Mouse (Mus musculus): Measurements from ENCODE around the gene Phc2. TPM values are rescaled to one million over a fixed set of nuclear protein-coding genes. Genes with fewer than 3 reads are reported as not detected.

The Phc2 gene
- polyA plus RNA-seq, 1 experiment, result 100 TPM

DNA sequence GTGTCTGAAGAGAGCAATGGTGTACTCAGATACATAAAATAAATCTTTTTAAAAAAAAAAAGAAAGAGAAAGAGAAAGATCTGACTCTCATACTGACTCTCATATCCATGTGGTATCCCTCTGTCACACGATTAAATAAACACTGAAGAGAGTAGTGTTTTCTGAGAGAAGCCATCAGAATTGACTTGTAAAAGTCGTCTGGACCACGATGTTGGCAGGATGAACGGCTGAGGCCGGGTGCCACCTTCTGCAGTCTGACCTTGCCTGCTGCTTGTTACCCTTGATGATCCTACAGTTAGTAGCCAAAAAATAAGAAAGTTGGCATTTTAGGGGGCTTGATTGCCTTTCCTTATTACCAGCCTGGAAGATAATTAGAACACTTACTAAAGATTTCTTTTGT lies 78.3 kb downstream of the Phc2 start:
- no peaks in the 10 kb centered on the region for H3K27me3 ChIP-seq (ENCODE audit: control insufficient read depth, insufficient read depth, insufficient read length)
- TF ChIP-seq POLR2AphosphoS2 (IDR thresholded peaks at IDR 0.05; ENCODE audit: insufficient read length, low read depth), result no peak
- no peak for TF ChIP-seq TCF3 (IDR thresholded peaks at IDR 0.05; ENCODE audit: insufficient read length, low read depth)
- TF ChIP-seq E2F4 (IDR thresholded peaks at IDR 0.05; ENCODE audit: insufficient read depth), result no peak
- no peak for TF ChIP-seq CEBPB (IDR thresholded peaks at IDR 0.05; ENCODE audit: insufficient read depth, poor library complexity, severe bottlenecking)
- no peak for TF ChIP-seq POLR2A (IDR thresholded peaks at IDR 0.05; ENCODE audit: insufficient read length, low read depth)
- TF ChIP-seq USF1 (IDR thresholded peaks at IDR 0.05; ENCODE audit: low read depth), result no peak
- no peak for TF ChIP-seq MAX (IDR thresholded peaks at IDR 0.05; ENCODE audit: low read depth)
- no peak for TF ChIP-seq TCF12 (IDR thresholded peaks at IDR 0.05; ENCODE audit: insufficient read depth, poor library complexity, severe bottlenecking)
- H3K4me3 ChIP-seq, result no peak overlapping the region
- peaks cover 100% of the 10 kb centered on the region for H3K79me2 ChIP-seq (ENCODE audit: control insufficient read depth, insufficient read depth)
- no peak overlapping the region for H3ac ChIP-seq (ENCODE audit: control insufficient read depth, insufficient read length)
- H3K4me2 ChIP-seq (ENCODE audit: low read depth), result peak overlapping the region; percentile 50
- H3K36me3 ChIP-seq (ENCODE audit: control insufficient read depth, insufficient read depth), result no peaks in the 10 kb centered on the region

GRCm38 (mm10) chr4:128733496-128733895 lies 79.0 kb downstream of the Phc2 start:
- H3K4me2 ChIP-seq (ENCODE audit: low read depth), result peak overlapping the region; percentile 50
- H3K27me3 ChIP-seq (ENCODE audit: control insufficient read depth, insufficient read depth, insufficient read length), result no peaks in the 10 kb centered on the region
- H3K4me3 ChIP-seq, result no peak overlapping the region
- H3K79me2 ChIP-seq (ENCODE audit: control insufficient read depth, insufficient read depth), result peaks cover 100% of the 10 kb centered on the region
- no peaks in the 10 kb centered on the region for H3K36me3 ChIP-seq (ENCODE audit: control insufficient read depth, insufficient read depth)
- no peak overlapping the region for H3ac ChIP-seq (ENCODE audit: control insufficient read depth, insufficient read length)
- TF ChIP-seq CEBPB (IDR thresholded peaks at IDR 0.05; ENCODE audit: insufficient read depth, poor library complexity, severe bottlenecking) (no peak), E2F4 (IDR thresholded peaks at IDR 0.05; ENCODE audit: insufficient read depth) (no peak), POLR2AphosphoS2 (IDR thresholded peaks at IDR 0.05; ENCODE audit: insufficient read length, low read depth) (peak; percentile 33)

DNA sequence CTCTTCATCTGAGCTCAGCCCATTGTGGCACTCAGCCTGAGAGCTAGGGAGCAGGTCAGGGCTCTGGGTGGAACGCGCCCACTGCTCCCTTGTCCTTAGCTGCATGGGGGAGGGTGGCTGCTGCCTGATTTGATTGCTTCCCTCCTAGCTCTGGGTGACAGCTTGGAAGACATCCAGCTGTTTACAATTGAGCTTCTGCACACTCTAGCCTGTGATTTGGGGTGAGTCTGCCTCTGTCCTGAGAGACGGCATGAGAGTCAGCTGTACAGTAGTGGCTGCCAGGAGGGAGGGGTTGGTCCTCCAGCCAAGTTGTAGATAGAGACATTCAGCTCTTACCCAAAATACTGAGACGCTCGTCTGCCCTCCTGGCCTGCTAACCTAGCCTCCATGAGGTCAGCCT lies 79.7 kb downstream of the Phc2 start:
- Histone ChIP-seq H3K4me2 (ENCODE audit: low read depth) (peak overlapping the region; percentile 50), H3K79me2 (ENCODE audit: control insufficient read depth, insufficient read depth) (peaks cover 100% of the 10 kb centered on the region), H3K27me3 (ENCODE audit: control insufficient read depth, insufficient read depth, insufficient read length) (no peaks in the 10 kb centered on the region), H3K4me3 (no peak overlapping the region), H3K36me3 (ENCODE audit: control insufficient read depth, insufficient read depth) (no peaks in the 10 kb centered on the region), H3ac (ENCODE audit: control insufficient read depth, insufficient read length) (no peak overlapping the region)
- TF ChIP-seq REST (IDR thresholded peaks at IDR 0.05; ENCODE audit: insufficient read depth, insufficient read length), result no peak
- peak in 1 of 3 experiments; percentile 7 for TF ChIP-seq MYOG (IDR thresholded peaks at IDR 0.05; ENCODE audit: control insufficient read depth in 1 of 3, insufficient read depth in 1 of 3, insufficient read length in 2 of 3, low read depth in 2 of 3)
- TF ChIP-seq TCF3 (IDR thresholded peaks at IDR 0.05; ENCODE audit: insufficient read length, low read depth), result no peak
- TF ChIP-seq TCF12 (IDR thresholded peaks at IDR 0.05; ENCODE audit: insufficient read depth, poor library complexity, severe bottlenecking), result no peak
- peak in 1 of 3 experiments; percentile 4 for TF ChIP-seq MYOD1 (IDR thresholded peaks at IDR 0.05; ENCODE audit: control insufficient read depth in 1 of 3, insufficient read length in 2 of 3, low read depth in 2 of 3)
- no peak for TF ChIP-seq MAX (IDR thresholded peaks at IDR 0.05; ENCODE audit: low read depth)
- TF ChIP-seq E2F4 (IDR thresholded peaks at IDR 0.05; ENCODE audit: insufficient read depth), result no peak
- TF ChIP-seq CEBPB (IDR thresholded peaks at IDR 0.05; ENCODE audit: insufficient read depth, poor library complexity, severe bottlenecking), result no peak
- TF ChIP-seq POLR2AphosphoS2 (IDR thresholded peaks at IDR 0.05; ENCODE audit: insufficient read length, low read depth), result no peak
- TF ChIP-seq POLR2A (IDR thresholded peaks at IDR 0.05; ENCODE audit: insufficient read length, low read depth), result no peak
- TF ChIP-seq SRF (IDR thresholded peaks at IDR 0.05; ENCODE audit: control insufficient read depth, insufficient read length, low read depth), result no peak

DNA sequence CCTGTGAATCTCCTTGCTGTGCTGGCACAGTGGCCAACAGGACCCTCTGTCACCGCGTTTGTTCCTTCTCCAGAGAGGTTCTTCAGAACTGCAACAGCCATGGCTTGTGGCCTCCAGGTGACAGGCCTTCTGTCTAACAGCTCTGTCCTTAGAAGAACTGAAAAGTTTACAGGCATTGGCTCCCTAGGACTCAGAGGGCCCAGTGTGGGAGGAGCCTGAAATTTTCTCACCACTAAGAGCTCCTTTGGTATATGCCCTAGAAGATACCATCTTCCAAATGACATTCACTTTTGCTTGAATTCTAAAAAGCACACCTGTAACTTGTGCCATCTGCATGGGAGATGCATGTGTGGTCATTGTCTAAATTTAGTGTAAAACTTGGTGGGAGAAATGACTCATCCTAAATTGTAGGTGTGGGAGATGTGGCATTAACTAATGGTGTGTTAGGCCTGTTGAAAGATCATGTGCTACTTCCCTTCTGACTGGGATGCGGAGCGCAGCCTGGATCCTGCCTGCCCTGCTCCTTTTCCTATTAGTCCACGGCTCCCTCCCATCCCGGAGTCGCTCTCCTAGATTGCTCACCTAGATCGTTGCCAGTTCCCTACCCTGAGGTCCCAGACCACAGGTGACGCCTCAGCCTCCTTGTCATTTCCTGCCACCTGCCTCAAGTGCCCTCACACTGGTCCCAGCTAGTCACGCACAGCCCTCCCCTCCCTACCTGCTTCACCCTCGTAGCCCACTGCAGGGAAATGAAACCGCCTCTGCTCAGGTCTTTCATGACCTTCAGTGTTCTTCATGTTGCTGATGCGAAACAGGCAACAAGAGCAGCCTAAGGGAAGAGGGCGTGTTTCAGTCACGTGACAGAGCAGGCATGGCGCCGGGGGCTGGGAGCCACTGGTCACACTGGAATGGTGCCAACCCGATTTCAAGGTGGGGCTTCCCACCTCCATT lies 80.5 kb downstream of the Phc2 start:
- Histone ChIP-seq H3K4me3 (no peak overlapping the region), H3K79me2 (ENCODE audit: control insufficient read depth, insufficient read depth) (peaks cover 100% of the 10 kb centered on the region), H3K4me2 (ENCODE audit: low read depth) (peak overlapping the region; percentile 50), H3ac (ENCODE audit: control insufficient read depth, insufficient read length) (no peak overlapping the region), H3K36me3 (ENCODE audit: control insufficient read depth, insufficient read depth) (no peaks in the 10 kb centered on the region), H3K27me3 (ENCODE audit: control insufficient read depth, insufficient read depth, insufficient read length) (no peaks in the 10 kb centered on the region)
- TF ChIP-seq REST (IDR thresholded peaks at IDR 0.05; ENCODE audit: insufficient read depth, insufficient read length) (no peak), USF1 (IDR thresholded peaks at IDR 0.05; ENCODE audit: low read depth) (peak; percentile 56), MYOD1 (IDR thresholded peaks at IDR 0.05; ENCODE audit: control insufficient read depth in 1 of 3, insufficient read length in 2 of 3, low read depth in 2 of 3) (peak in 1 of 3 experiments; percentile 38)

GRCm38 (mm10) chr4:128737137-128737589 lies 82.7 kb downstream of the Phc2 start:
- no peaks in the 10 kb centered on the region for H3K27me3 ChIP-seq (ENCODE audit: control insufficient read depth, insufficient read depth, insufficient read length)
- H3ac ChIP-seq (ENCODE audit: control insufficient read depth, insufficient read length), result no peak overlapping the region
- H3K4me2 ChIP-seq (ENCODE audit: low read depth), result peak overlapping the region; percentile 35
- no peaks in the 10 kb centered on the region for H3K36me3 ChIP-seq (ENCODE audit: control insufficient read depth, insufficient read depth)
- no peak overlapping the region for H3K4me3 ChIP-seq
- peak in 2 of 3 experiments; percentile 28 to 45 for TF ChIP-seq MYOD1 (IDR thresholded peaks at IDR 0.05; ENCODE audit: control insufficient read depth in 1 of 3, insufficient read length in 2 of 3, low read depth in 2 of 3)
- TF ChIP-seq MYOG (IDR thresholded peaks at IDR 0.05; ENCODE audit: control insufficient read depth in 1 of 3, insufficient read depth in 1 of 3, insufficient read length in 2 of 3, low read depth in 2 of 3), result peak in 1 of 3 experiments; percentile 47
- TF ChIP-seq SRF (IDR thresholded peaks at IDR 0.05; ENCODE audit: control insufficient read depth, insufficient read length, low read depth), result no peak
- peaks cover 99% of the 10 kb centered on the region for H3K79me2 ChIP-seq (ENCODE audit: control insufficient read depth, insufficient read depth)

All from myocyte (in vitro differentiated cells).